8 mouse cellular contexts compared by ENCODE assay signal in the genomic region with DNA sequence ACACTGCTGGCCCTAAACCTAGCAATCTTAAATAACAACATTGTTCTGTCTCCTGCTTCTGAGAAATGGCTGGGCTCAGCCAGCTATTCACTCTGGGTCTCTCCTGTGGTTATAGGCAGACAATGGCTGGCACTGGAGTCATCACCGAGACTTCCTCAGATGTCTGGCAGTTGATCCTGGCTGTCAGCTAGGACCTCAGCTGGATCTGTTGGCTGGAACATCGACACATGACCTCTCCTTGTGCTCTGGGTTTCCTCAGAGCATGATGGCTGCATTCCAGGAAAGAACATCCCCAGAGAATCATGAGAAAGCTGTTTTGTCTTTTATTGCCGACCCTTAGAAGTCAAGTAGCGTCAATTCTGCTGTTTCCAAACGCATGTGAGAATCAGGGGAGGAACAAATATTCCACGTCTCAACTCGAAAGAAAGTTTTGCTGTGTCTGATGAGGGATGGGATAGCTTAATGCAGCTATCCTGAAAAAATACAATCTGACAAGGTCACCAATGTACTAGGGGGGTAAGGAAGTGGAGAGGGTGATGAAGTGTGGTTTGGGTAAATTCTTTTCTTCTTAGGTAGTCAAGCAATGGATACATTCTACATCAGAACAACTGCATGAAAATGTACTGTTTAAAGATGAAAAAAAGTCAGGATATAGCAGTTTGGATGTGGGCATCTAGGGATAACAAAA.
DNase-seq lines count a peak whose midpoint lies in the region; ATAC-seq and TF ChIP-seq lines count a peak whose summit lies in the region.

No protein-coding gene starts in this region.

- peak overlapping the region in 1 of 2 experiments; percentile 33; a peak in 2 of 4 replicates for H3K27ac ChIP-seq in heart, embryonic 14.5 days (replicated peaks in 1 of 2; ENCODE audit: control insufficient read depth in 1 of 2, insufficient read depth in 1 of 2, low read depth in 2 of 2, low read length in 2 of 2)

- no peak overlapping the region for H3K9ac ChIP-seq in heart, embryonic 14.5 days (ENCODE audit: low read length)

- no peak overlapping the region for H3K4me3 ChIP-seq in lung, adult 2 months (replicated peaks; ENCODE audit: extremely low read depth, low read depth, low read length)
- H3K4me3 ChIP-seq in heart, embryonic 14.5 days (ENCODE audit: control insufficient read depth in 1 of 2, insufficient read depth in 1 of 2, low read depth in 1 of 2, low read length in 2 of 2) = no peak overlapping the region

- TF ChIP-seq POLR2A in lung, adult 2 months (IDR thresholded peaks at IDR 0.05; ENCODE audit: borderline replicate concordance, extremely low read depth, low read depth, low read length) = no peak

- H3K9me3 ChIP-seq in heart, embryonic 14.5 days (ENCODE audit: control insufficient read depth, low read length) = no peaks in the 10 kb centered on the region

- no peaks in the 10 kb centered on the region for H3K4me1 ChIP-seq in lung, adult 2 months (ENCODE audit: control insufficient read depth, insufficient read depth, low read length)
- 0 out of 4 replicates have a peak, but pooled peaks cover 0 to 3% of the 10 kb centered on the region in 2 experiments for H3K4me1 ChIP-seq in heart, embryonic 14.5 days (ENCODE audit: control insufficient read depth in 2 of 2, insufficient read depth in 2 of 2, low read length in 2 of 2)

- 30% methylated on average over 7 of the region's 7 CpGs for WGBS in lung, adult 2 months
- WGBS in heart, embryonic 14.5 days = 28% methylated on average over 7 of the region's 7 CpGs

- no peaks in the 10 kb centered on the region for H3K27me3 ChIP-seq in heart, embryonic 14.5 days (ENCODE audit: control insufficient read depth, insufficient read depth, low read length)

- TF ChIP-seq CTCF in lung, adult 2 months (IDR thresholded peaks at IDR 0.05; ENCODE audit: insufficient read depth, low read length) = no peak

- peak; percentile 29 to 62 for DNase-seq in lung, adult 18-20 months
- DNase-seq in lung, adult 2 months = no peak
- DNase-seq in embryo, embryonic 11 days = peak; percentile 45
- DNase-seq in kidney, postnatal 4 days = peak; percentile 62 to 67
- DNase-seq in thymus, postnatal 25 days = no peak
- no peak for DNase-seq in natural killer cell, adult 2 months (ENCODE audit: low spot score in 2 of 2)

- no peaks in the 10 kb centered on the region for H3K36me3 ChIP-seq in heart, embryonic 14.5 days (ENCODE audit: control insufficient read depth, insufficient read depth, low read length)

- no peak overlapping the region for H3K4me2 ChIP-seq in heart, embryonic 14.5 days (ENCODE audit: low read length)

- ATAC-seq in heart, embryonic 14.5 days (ENCODE audit: insufficient number of reproducible peaks, insufficient read depth, low FRiP score, low read depth) = 0 out of 2 replicates have a peak, but pooled peaks have one; percentile 35
- no peak for ATAC-seq in granulocyte monocyte progenitor cell, adult 5-6 weeks (replicated peaks; ENCODE audit: poor library complexity, severe bottlenecking)

Comparison
In these comparisons a context has a peak if more than half of its experiments do, and no peak if none do; other contexts are left out.
1. DNase-seq: peak in lung, adult 18-20 months (2 of 2), embryo, embryonic 11 days (single experiment) and kidney, postnatal 4 days (2 of 2); none in lung, adult 2 months (single experiment), thymus, postnatal 25 days (single experiment) and natural killer cell, adult 2 months (0 of 2).